Mouse (Mus musculus): ENCODE data around the gene Cpe. TPM values are rescaled to one million over a fixed set of nuclear protein-coding genes. Genes with fewer than 3 reads are reported as not detected.
A peak's percentile ranks its signal among the peaks of the same experiment; 100 is the strongest.

The Cpe gene
- polyA plus RNA-seq (2012; rRNA removed) (0.87 and 1.2 TPM in 2 replicates), polyA plus RNA-seq (2014; fragmentation: Nextera tagmentation; extraction: Ambion mirVana) (1.4 and 2.2 TPM in 2 replicates)

DNA sequence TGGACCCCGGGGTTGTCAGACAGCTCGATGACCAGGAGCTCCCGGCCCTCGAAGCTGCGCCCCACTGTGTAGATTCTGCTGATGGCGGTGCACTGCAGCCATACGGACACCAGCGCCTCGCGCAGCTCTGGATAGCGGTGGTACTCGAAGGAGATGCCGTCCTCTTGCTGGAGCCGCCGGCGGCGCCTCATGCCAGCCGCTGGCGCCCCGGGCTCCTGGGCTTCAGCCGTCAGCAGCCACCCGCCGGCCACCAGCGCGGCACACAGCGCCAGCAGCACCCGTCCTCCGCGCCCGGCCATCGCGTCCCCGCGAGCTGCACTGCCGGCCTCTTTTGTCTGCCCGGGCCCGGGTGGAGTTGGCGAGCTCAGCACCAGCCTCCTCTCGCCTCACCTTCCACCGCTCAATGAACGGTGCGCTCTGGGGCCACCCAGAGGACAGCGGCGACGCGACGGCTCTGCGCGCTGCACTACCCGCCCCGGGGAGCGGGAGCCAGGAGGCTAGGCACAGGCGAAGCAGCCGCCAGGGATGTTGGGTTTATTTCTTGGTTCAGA is at the start of gene Cpe:
Gene Cpe, minus strand, starts transcription at position 404 of the 551 bp plus-strand sequence.
- ATAC-seq (ENCODE audit: insufficient read depth) (peak; percentile 53; the same call in 1 of the 2 replicates), DNase-seq (ENCODE audit: low read depth in 3 of 3, low spot score in 3 of 3) (peak; percentile 2 to 7 (median 3))
- no peaks in the 10 kb centered on the region for H3K36me3 ChIP-seq (replicated peaks; ENCODE audit: control insufficient read depth, insufficient read depth, low read depth)
- H3K27ac ChIP-seq, result no peak within 1 kb of the TSS
- H3K4me1 ChIP-seq (replicated peaks; ENCODE audit: control insufficient read depth in 2 of 2, insufficient read depth in 2 of 2, low read length in 1 of 2), result no peaks in the 10 kb centered on the region
- no peaks in the 10 kb centered on the region for H3K9me3 ChIP-seq (ENCODE audit: control insufficient read depth, low read length)
- no peak for TF ChIP-seq EP300 (IDR thresholded peaks at IDR 0.05; ENCODE audit: low read depth)
- TF ChIP-seq CTCF (IDR thresholded peaks at IDR 0.05; ENCODE audit: low read depth), result peak; percentile 51
- WGBS (ENCODE audit: insufficient replicate concordance), result under 1% methylated on average over 53 of the region's 54 CpGs
- peak within 1 kb of the TSS; percentile 53 for H3K4me2 ChIP-seq (ENCODE audit: low read depth)
- H3K4me3 ChIP-seq (ENCODE audit: insufficient read depth in 1 of 2, low read depth in 2 of 2, low read length in 2 of 2), result peak within 1 kb of the TSS; percentile 4 to 17
- peaks cover 18% of the 10 kb centered on the region for H3K27me3 ChIP-seq (ENCODE audit: control insufficient read depth, insufficient read depth, low read length)
- H3K9ac ChIP-seq (replicated peaks), result no peak within 1 kb of the TSS

- DNase-seq (ENCODE audit: low read depth in 3 of 3, low spot score in 3 of 3) (no peak), ATAC-seq (ENCODE audit: insufficient read depth) (peak; percentile 67)
- TF ChIP-seq CTCF (IDR thresholded peaks at IDR 0.05; ENCODE audit: low read depth) (no peak), EP300 (IDR thresholded peaks at IDR 0.05; ENCODE audit: low read depth) (0 out of 2 replicates have a peak, but pooled peaks have one; percentile 32)
- Histone ChIP-seq H3K9me3 (ENCODE audit: control insufficient read depth, low read length) (no peaks in the 10 kb centered on the region), H3K27me3 (ENCODE audit: control insufficient read depth, insufficient read depth, low read length) (no peaks in the 10 kb centered on the region), H3K4me1 (replicated peaks; ENCODE audit: control insufficient read depth in 2 of 2, insufficient read depth in 2 of 2, low read length in 1 of 2) (peaks cover 4 to 10% of the 10 kb centered on the region in 2 experiments), H3K27ac (peak overlapping the region; percentile 57), H3K9ac (replicated peaks) (no peak overlapping the region; the same call in 1 of the 2 replicates), H3K36me3 (replicated peaks; ENCODE audit: control insufficient read depth, insufficient read depth, low read depth) (no peaks in the 10 kb centered on the region), H3K4me2 (ENCODE audit: low read depth) (peak overlapping the region; percentile 51), H3K4me3 (ENCODE audit: insufficient read depth in 1 of 2, low read depth in 2 of 2, low read length in 2 of 2) (no peak overlapping the region)
- WGBS (ENCODE audit: insufficient replicate concordance), result 32% methylated on average over 13 of the region's 13 CpGs
These were observed 47.8 kb upstream of the Cpe start for GRCm38 (mm10) chr8:64740547-64741211.

GRCm38 (mm10) chr8:64738916-64739315 is 46.1 kb upstream of the Cpe start:
- ATAC-seq (ENCODE audit: insufficient read depth) (no peak), DNase-seq (ENCODE audit: low read depth in 3 of 3, low spot score in 3 of 3) (no peak)
- TF ChIP-seq EP300 (IDR thresholded peaks at IDR 0.05; ENCODE audit: low read depth) (no peak), CTCF (IDR thresholded peaks at IDR 0.05; ENCODE audit: low read depth) (no peak)
- no peak overlapping the region for H3K4me2 ChIP-seq (ENCODE audit: low read depth)
- H3K4me3 ChIP-seq (ENCODE audit: insufficient read depth in 1 of 2, low read depth in 2 of 2, low read length in 2 of 2), result no peak overlapping the region
- WGBS (ENCODE audit: insufficient replicate concordance), result 57% methylated on average over 1 of the region's 1 CpGs
- no peak overlapping the region for H3K9ac ChIP-seq (replicated peaks)
- H3K27ac ChIP-seq, result no peak overlapping the region
- no peaks in the 10 kb centered on the region for H3K36me3 ChIP-seq (replicated peaks; ENCODE audit: control insufficient read depth, insufficient read depth, low read depth)
- no peaks in the 10 kb centered on the region for H3K27me3 ChIP-seq (ENCODE audit: control insufficient read depth, insufficient read depth, low read length)
- no peaks in the 10 kb centered on the region for H3K9me3 ChIP-seq (ENCODE audit: control insufficient read depth, low read length)
- peaks cover 4 to 18% of the 10 kb centered on the region in 2 experiments for H3K4me1 ChIP-seq (replicated peaks; ENCODE audit: control insufficient read depth in 2 of 2, insufficient read depth in 2 of 2, low read length in 1 of 2)

GRCm38 (mm10) chr8:64736767-64737323 is 44.0 kb upstream of the Cpe start:
- H3K4me3 ChIP-seq (ENCODE audit: insufficient read depth in 1 of 2, low read depth in 2 of 2, low read length in 2 of 2), result no peak overlapping the region
- no peaks in the 10 kb centered on the region for H3K9me3 ChIP-seq (ENCODE audit: control insufficient read depth, low read length)
- H3K27ac ChIP-seq, result no peak overlapping the region
- ATAC-seq (ENCODE audit: insufficient read depth), result no peak
- H3K27me3 ChIP-seq (ENCODE audit: control insufficient read depth, insufficient read depth, low read length), result no peaks in the 10 kb centered on the region
- H3K4me1 ChIP-seq (replicated peaks; ENCODE audit: control insufficient read depth in 2 of 2, insufficient read depth in 2 of 2, low read length in 1 of 2), result peaks cover 4 to 23% of the 10 kb centered on the region in 2 experiments
- H3K9ac ChIP-seq (replicated peaks), result no peak overlapping the region
- no peak overlapping the region for H3K4me2 ChIP-seq (ENCODE audit: low read depth)
- no peaks in the 10 kb centered on the region for H3K36me3 ChIP-seq (replicated peaks; ENCODE audit: control insufficient read depth, insufficient read depth, low read depth)
- DNase-seq (ENCODE audit: low read depth in 3 of 3, low spot score in 3 of 3), result no peak
- no peak for TF ChIP-seq CTCF (IDR thresholded peaks at IDR 0.05; ENCODE audit: low read depth)
- no peak for TF ChIP-seq EP300 (IDR thresholded peaks at IDR 0.05; ENCODE audit: low read depth)
- WGBS (ENCODE audit: insufficient replicate concordance), result 66% methylated on average over 3 of the region's 3 CpGs

DNA sequence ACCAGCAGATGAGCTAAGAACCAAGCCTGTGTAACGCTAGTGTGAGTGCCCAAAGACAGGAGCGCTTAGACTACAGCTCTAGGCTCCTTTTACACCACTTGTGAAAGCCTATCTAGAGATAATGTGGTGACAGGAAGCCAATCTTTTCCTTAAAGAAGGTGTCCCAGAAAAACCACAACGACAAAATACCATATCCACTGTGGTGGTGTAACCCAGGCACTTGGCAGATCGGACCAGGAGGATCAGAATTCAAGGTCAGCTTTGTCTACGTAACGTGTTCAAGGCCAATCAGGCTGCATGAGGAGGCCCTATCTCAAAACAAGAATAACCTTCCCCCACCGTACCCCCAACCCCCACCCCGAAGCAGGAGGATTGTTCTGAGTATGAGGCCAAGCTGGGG is 42.3 kb upstream of the Cpe start:
- TF ChIP-seq CTCF (IDR thresholded peaks at IDR 0.05; ENCODE audit: low read depth) (no peak), EP300 (IDR thresholded peaks at IDR 0.05; ENCODE audit: low read depth) (no peak)
- H3K27ac ChIP-seq, result no peak overlapping the region
- no peak for ATAC-seq (ENCODE audit: insufficient read depth)

More for the DNA sequence above, 42.3 kb upstream of the Cpe start:
- no peaks in the 10 kb centered on the region for H3K9me3 ChIP-seq (ENCODE audit: control insufficient read depth, low read length)
- DNase-seq (ENCODE audit: low read depth in 3 of 3, low spot score in 3 of 3), result no peak
- peaks cover 0 to 18% of the 10 kb centered on the region in 2 experiments; a peak in 3 of 4 replicates for H3K4me1 ChIP-seq (replicated peaks; ENCODE audit: control insufficient read depth in 2 of 2, insufficient read depth in 2 of 2, low read length in 1 of 2)
- no peaks in the 10 kb centered on the region for H3K27me3 ChIP-seq (ENCODE audit: control insufficient read depth, insufficient read depth, low read length)
- peaks cover 2% of the 10 kb centered on the region for H3K36me3 ChIP-seq (replicated peaks; ENCODE audit: control insufficient read depth, insufficient read depth, low read depth)
- no peak overlapping the region for H3K4me3 ChIP-seq (ENCODE audit: insufficient read depth in 1 of 2, low read depth in 2 of 2, low read length in 2 of 2)
- WGBS (ENCODE audit: insufficient replicate concordance), result 23% methylated on average over 8 of the region's 8 CpGs
- no peak overlapping the region for H3K4me2 ChIP-seq (ENCODE audit: low read depth)
- no peak overlapping the region for H3K9ac ChIP-seq (replicated peaks)

Measured in liver, embryonic 14.5 days (tissue).